9 mouse cellular contexts compared by ENCODE assay signal in genomic region chr7:4878186-4878585, GRCm38 (mm10). TPM values are rescaled to one million over a fixed set of nuclear protein-coding genes. Genes with fewer than 3 reads are reported as not detected.
DNase-seq lines count a peak whose midpoint lies in the region; ATAC-seq and TF ChIP-seq lines count a peak whose summit lies in the region.
"Had no signal": no experiment of that assay in that cellular context is flagged by ENCODE, and none has a peak within 500 bp of the region (broad histone marks: within the 10 kb centered on the region; RNA-seq: fewer than 3 reads in every experiment).

No protein-coding gene starts in this region.

- 0 out of 2 replicates have a peak overlapping the region, but pooled peaks have one; percentile 78 for H3K9ac ChIP-seq in heart, embryonic 14.5 days (ENCODE audit: low read length)
- H3K9ac ChIP-seq in lung, embryonic 14.5 days = no peak overlapping the region
- H3K9ac ChIP-seq in midbrain, embryonic 15.5 days = no peak overlapping the region

- no peak overlapping the region for H3K4me3 ChIP-seq in heart, embryonic 14.5 days (ENCODE audit: control insufficient read depth in 1 of 2, insufficient read depth in 1 of 2, low read depth in 1 of 2, low read length in 2 of 2)
- peak overlapping the region; percentile 69 for H3K4me3 ChIP-seq in erythroblast, embryonic 14.5 days (replicated peaks)
- H3K4me3 ChIP-seq in lung, embryonic 14.5 days (ENCODE audit: low read depth, low read length) = no peak overlapping the region
- no peak overlapping the region for H3K4me3 ChIP-seq in midbrain, embryonic 15.5 days

- peak; percentile 43 for TF ChIP-seq CTCF in lung, embryonic 14.5 days (IDR thresholded peaks at IDR 0.05; ENCODE audit: low read depth)

- DNase-seq in heart, postnatal 4 days = no peak
- DNase-seq in CD4-positive helper T cell, adult 2 months (ENCODE audit: low read depth, low spot score) = peak; percentile 50
- no peak for DNase-seq in lung, embryonic 14.5 days
- no peak for DNase-seq in gastrocnemius, postnatal 25 days
- no peak for DNase-seq in embryo, embryonic 10.5 days (ENCODE audit: low spot score)

- no peaks in the 10 kb centered on the region for H3K36me3 ChIP-seq in heart, embryonic 14.5 days (ENCODE audit: control insufficient read depth, insufficient read depth, low read length)
- H3K36me3 ChIP-seq in erythroblast, embryonic 14.5 days (ENCODE audit: control insufficient read depth) = peaks cover 8% of the 10 kb centered on the region
- no peaks in the 10 kb centered on the region for H3K36me3 ChIP-seq in lung, embryonic 14.5 days (ENCODE audit: insufficient read depth)
- H3K36me3 ChIP-seq in midbrain, embryonic 15.5 days (replicated peaks) = no peaks in the 10 kb centered on the region

- H3K4me1 ChIP-seq in heart, embryonic 14.5 days (ENCODE audit: control insufficient read depth in 2 of 2, insufficient read depth in 2 of 2, low read length in 2 of 2) = peaks cover 7 to 14% of the 10 kb centered on the region in 2 experiments
- peaks cover 39% of the 10 kb centered on the region for H3K4me1 ChIP-seq in erythroblast, embryonic 14.5 days (ENCODE audit: control insufficient read depth)
- H3K4me1 ChIP-seq in lung, embryonic 14.5 days (ENCODE audit: insufficient read depth) = no peaks in the 10 kb centered on the region
- H3K4me1 ChIP-seq in midbrain, embryonic 15.5 days = peaks cover 15% of the 10 kb centered on the region

- H3K27ac ChIP-seq in heart, embryonic 14.5 days (replicated peaks in 1 of 2; ENCODE audit: control insufficient read depth in 1 of 2, insufficient read depth in 1 of 2, low read depth in 2 of 2, low read length in 2 of 2) = no peak overlapping the region
- no peak overlapping the region for H3K27ac ChIP-seq in lung, embryonic 14.5 days (ENCODE audit: low read depth)
- H3K27ac ChIP-seq in midbrain, embryonic 15.5 days = no peak overlapping the region

- H3K4me2 ChIP-seq in heart, embryonic 14.5 days (ENCODE audit: low read length) = peak overlapping the region; percentile 96; the same call in 1 of the 2 replicates
- H3K4me2 ChIP-seq in lung, embryonic 14.5 days = peak overlapping the region; percentile 88
- H3K4me2 ChIP-seq in midbrain, embryonic 15.5 days = no peak overlapping the region

- no peaks in the 10 kb centered on the region for H3K9me3 ChIP-seq in heart, embryonic 14.5 days (ENCODE audit: control insufficient read depth, low read length)
- H3K9me3 ChIP-seq in erythroblast, embryonic 14.5 days (ENCODE audit: control insufficient read depth, low read length) = peaks cover 8% of the 10 kb centered on the region
- no peaks in the 10 kb centered on the region for H3K9me3 ChIP-seq in lung, embryonic 14.5 days (ENCODE audit: low read depth, low read length)
- H3K9me3 ChIP-seq in midbrain, embryonic 15.5 days = no peaks in the 10 kb centered on the region

- no peaks in the 10 kb centered on the region for H3K27me3 ChIP-seq in heart, embryonic 14.5 days (ENCODE audit: control insufficient read depth, insufficient read depth, low read length)
- no peaks in the 10 kb centered on the region for H3K27me3 ChIP-seq in erythroblast, embryonic 14.5 days (ENCODE audit: control insufficient read depth)
- H3K27me3 ChIP-seq in lung, embryonic 14.5 days (ENCODE audit: insufficient read depth, low read length) = no peaks in the 10 kb centered on the region
- 0 out of 2 replicates have a peak, but pooled peaks cover 3% of the 10 kb centered on the region for H3K27me3 ChIP-seq in midbrain, embryonic 15.5 days (replicated peaks)

- no peak for ATAC-seq in heart, embryonic 14.5 days (ENCODE audit: insufficient number of reproducible peaks, insufficient read depth, low FRiP score, low read depth)
- no peak for ATAC-seq in lung, embryonic 14.5 days (ENCODE audit: insufficient read depth)
- no peak for ATAC-seq in midbrain, embryonic 15.5 days (replicated peaks)

RNA-seq across cellular contexts. Expression of gene Isoc2a, which starts 1.2 kb away (rescaled TPM):
- polyA plus RNA-seq in heart, embryonic 14.5 days (2014; fragmentation: Nextera tagmentation; extraction: Ambion mirVana) = 1.1 and 1.5 TPM in 2 replicates
- total RNA-seq in heart, postnatal 4 days (2021) = 10 to 100 TPM; 14.7 to 15.5 TPM
- polyA plus RNA-seq in erythroblast, embryonic 14.5 days (2012) = 1.3 and 2.4 TPM in 2 replicates
- polyA plus RNA-seq in lung, embryonic 14.5 days (2014; fragmentation: Nextera tagmentation; extraction: Ambion mirVana) = 0.88 and 0.91 TPM in 2 replicates
- 10 to 100 TPM; 21.4 to 24.3 TPM for total RNA-seq in gastrocnemius, postnatal 25 days (2021)
- polyA plus RNA-seq in midbrain, embryonic 15.5 days (2015; fragmentation: Nextera tagmentation; extraction: Ambion mirVana) = 0.54 and 0.57 TPM in 2 replicates

RNA-seq across cellular contexts. Expression of gene Isoc2b, which starts 8.1 kb away (rescaled TPM):
- polyA plus RNA-seq in heart, embryonic 14.5 days (2014; fragmentation: Nextera tagmentation; extraction: Ambion mirVana) = 4.2 and 4.3 TPM in 2 replicates
- total RNA-seq in heart, postnatal 4 days (2021) = 1 to 10 TPM; 1.6 to 2.3 TPM
- polyA plus RNA-seq in erythroblast, embryonic 14.5 days (2012) = 0.15 TPM in 1 of 2 replicates, not detected in the other
- 5.8 and 6.1 TPM in 2 replicates for polyA plus RNA-seq in lung, embryonic 14.5 days (2014; fragmentation: Nextera tagmentation; extraction: Ambion mirVana)
- 1 to 10 TPM; 4.3 to 4.5 TPM for total RNA-seq in gastrocnemius, postnatal 25 days (2021)
- 3.1 and 4.6 TPM in 2 replicates for polyA plus RNA-seq in midbrain, embryonic 15.5 days (2015; fragmentation: Nextera tagmentation; extraction: Ambion mirVana)

RNA-seq across cellular contexts. Expression of gene Gm36210, which starts 28.1 kb away (rescaled TPM):
- 0.20 TPM in 1 of 2 replicates, not detected in the other for polyA plus RNA-seq in heart, embryonic 14.5 days (2014; fragmentation: Nextera tagmentation; extraction: Ambion mirVana)
- not detected for total RNA-seq in heart, postnatal 4 days (2021)
- 0.05 TPM in 1 of 2 replicates, not detected in the other for polyA plus RNA-seq in erythroblast, embryonic 14.5 days (2012)
- polyA plus RNA-seq in lung, embryonic 14.5 days (2014; fragmentation: Nextera tagmentation; extraction: Ambion mirVana) = not detected in 2 replicates
- under 1 TPM; 0.21 to 0.36 TPM for total RNA-seq in gastrocnemius, postnatal 25 days (2021)
- polyA plus RNA-seq in midbrain, embryonic 15.5 days (2015; fragmentation: Nextera tagmentation; extraction: Ambion mirVana) = 0.40 and 0.65 TPM in 2 replicates
- polyA plus RNA-seq: gonadal fat pad, adult 2 months had no signal

RNA-seq across cellular contexts. Expression of gene Shisa7, which starts 33.7 kb away (rescaled TPM):
- polyA plus RNA-seq in heart, embryonic 14.5 days (2014; fragmentation: Nextera tagmentation; extraction: Ambion mirVana) = 0.05 TPM in 1 of 2 replicates, not detected in the other
- under 1 TPM in 1 of 2 experiments, not detected in 1; 0.20 TPM for total RNA-seq in heart, postnatal 4 days (2021)
- not detected in 2 replicates for polyA plus RNA-seq in erythroblast, embryonic 14.5 days (2012)
- 1.1 and 1.3 TPM in 2 replicates for polyA plus RNA-seq in lung, embryonic 14.5 days (2014; fragmentation: Nextera tagmentation; extraction: Ambion mirVana)
- not detected for total RNA-seq in gastrocnemius, postnatal 25 days (2021)
- 15.3 and 16.6 TPM in 2 replicates for polyA plus RNA-seq in midbrain, embryonic 15.5 days (2015; fragmentation: Nextera tagmentation; extraction: Ambion mirVana)

RNA-seq across cellular contexts. Expression of gene Zfp628, which starts 36.8 kb away (rescaled TPM):
- 2.1 and 3.1 TPM in 2 replicates for polyA plus RNA-seq in heart, embryonic 14.5 days (2014; fragmentation: Nextera tagmentation; extraction: Ambion mirVana)
- total RNA-seq in heart, postnatal 4 days (2021) = 10 to 100 TPM; 14.7 to 16.7 TPM
- polyA plus RNA-seq in erythroblast, embryonic 14.5 days (2012) = 8.5 and 8.9 TPM in 2 replicates
- 4.2 and 4.3 TPM in 2 replicates for polyA plus RNA-seq in lung, embryonic 14.5 days (2014; fragmentation: Nextera tagmentation; extraction: Ambion mirVana)
- 1 to 10 TPM; 6.8 to 8.3 TPM for total RNA-seq in gastrocnemius, postnatal 25 days (2021)
- polyA plus RNA-seq in midbrain, embryonic 15.5 days (2015; fragmentation: Nextera tagmentation; extraction: Ambion mirVana) = 4.5 and 4.6 TPM in 2 replicates
